Mouse (Mus musculus): ENCODE measurements at regions not wholly inside any gene's neighbourhood (a gene's known extent, or its start where the extent isn't known, plus 50 kb on each side); places are given as distances from the start of the nearest gene placed in this dataset.

DNA sequence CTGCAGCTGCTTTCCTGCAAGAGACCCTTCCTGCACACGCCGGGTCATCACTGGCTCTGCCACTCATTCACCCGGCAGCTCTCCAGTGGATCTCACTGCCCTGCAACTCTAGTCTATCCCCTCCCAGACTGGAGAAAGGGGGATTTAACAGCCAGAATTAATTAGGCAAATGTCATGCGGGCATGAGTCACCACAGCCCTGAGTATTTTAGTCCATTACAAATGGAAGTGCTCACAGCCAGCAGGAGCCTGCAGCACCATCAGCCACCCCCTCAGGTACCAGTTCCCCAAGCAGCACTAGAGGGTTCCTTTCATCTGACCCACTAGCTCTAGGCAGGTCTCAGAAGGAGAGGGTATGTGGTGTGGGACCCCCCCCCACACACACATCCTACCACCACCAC, 91.7 kb downstream of the Zfp648 start:
- Histone ChIP-seq H3K4me1 (ENCODE audit: control insufficient read depth, insufficient read depth, low read length) (no peaks in the 10 kb centered on the region), H3K27me3 (ENCODE audit: control insufficient read depth, insufficient read depth, low read length) (no peaks in the 10 kb centered on the region), H3K4me3 (replicated peaks; ENCODE audit: low read length) (no peak overlapping the region), H3K27ac (replicated peaks; ENCODE audit: low read depth, low read length) (no peak overlapping the region), H3K36me3 (ENCODE audit: control insufficient read depth, insufficient read depth, low read length) (no peaks in the 10 kb centered on the region), H3K9ac (ENCODE audit: low read depth, low read length, severe bottlenecking) (no peak overlapping the region), H3K4me2 (replicated peaks; ENCODE audit: low read depth, low read length, severe bottlenecking) (no peak overlapping the region), H3K9me3 (ENCODE audit: control insufficient read depth, low read length) (no peaks in the 10 kb centered on the region)
- 49% methylated on average over 4 of the region's 4 CpGs for WGBS
- ATAC-seq (ENCODE audit: low FRiP score, low read depth) = no peak
- DNase-seq (ENCODE audit: low spot score) = no peak
- TF ChIP-seq POLR2A (IDR thresholded peaks at IDR 0.05; ENCODE audit: borderline replicate concordance, extremely low read depth, insufficient read depth, insufficient read length) = no peak

DNA sequence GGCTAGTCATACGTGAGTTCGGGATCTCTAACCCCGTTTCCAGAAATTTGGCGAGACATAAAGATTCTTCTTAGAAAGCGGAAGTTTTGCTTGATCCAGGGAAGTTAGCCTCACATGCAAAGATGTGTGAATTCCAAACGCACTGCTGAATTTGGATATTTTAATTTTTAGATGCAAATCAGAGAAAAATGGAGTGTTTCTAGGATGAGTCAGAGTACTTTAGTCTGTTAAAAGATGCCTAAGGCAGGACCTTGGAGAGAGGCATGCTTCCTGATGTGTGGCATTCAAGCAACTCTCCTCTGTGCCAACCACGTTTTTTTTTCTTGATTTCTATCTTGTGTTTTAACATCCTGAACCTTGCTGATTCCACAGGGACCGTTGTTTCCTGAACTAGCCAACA, 95.1 kb downstream of the Zfp648 start:
- WGBS = 85% methylated on average over 8 of the region's 8 CpGs
- no peak for TF ChIP-seq POLR2A (IDR thresholded peaks at IDR 0.05; ENCODE audit: borderline replicate concordance, extremely low read depth, insufficient read depth, insufficient read length)
- Histone ChIP-seq H3K4me3 (replicated peaks; ENCODE audit: low read length) (no peak overlapping the region), H3K36me3 (ENCODE audit: control insufficient read depth, insufficient read depth, low read length) (no peaks in the 10 kb centered on the region), H3K27ac (replicated peaks; ENCODE audit: low read depth, low read length) (no peak overlapping the region), H3K27me3 (ENCODE audit: control insufficient read depth, insufficient read depth, low read length) (no peaks in the 10 kb centered on the region), H3K9ac (ENCODE audit: low read depth, low read length, severe bottlenecking) (no peak overlapping the region), H3K4me1 (ENCODE audit: control insufficient read depth, insufficient read depth, low read length) (no peaks in the 10 kb centered on the region), H3K4me2 (replicated peaks; ENCODE audit: low read depth, low read length, severe bottlenecking) (no peak overlapping the region), H3K9me3 (ENCODE audit: control insufficient read depth, low read length) (no peaks in the 10 kb centered on the region)
- ATAC-seq (ENCODE audit: low FRiP score, low read depth) (no peak), DNase-seq (ENCODE audit: low spot score) (no peak)

DNA sequence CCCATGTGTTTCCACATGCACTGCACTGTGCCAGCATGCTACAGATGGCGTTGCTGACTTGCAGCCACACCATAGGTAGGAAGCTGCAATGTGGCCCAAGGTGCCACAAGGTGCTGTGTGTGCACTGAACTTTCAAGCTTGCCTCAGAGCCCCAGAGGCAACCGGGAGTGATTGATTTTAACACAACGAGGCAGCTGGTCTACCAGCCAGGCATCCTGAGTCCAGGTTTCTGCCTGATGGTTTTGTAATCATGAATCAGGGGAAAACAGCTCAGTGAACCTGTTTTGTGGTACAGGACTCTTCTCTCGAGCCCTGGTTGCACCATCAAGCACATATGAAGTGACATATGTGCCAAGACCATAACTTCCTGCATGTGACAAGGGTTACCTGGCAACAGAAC, 98.9 kb downstream of the Zfp648 start:
- H3K27me3 ChIP-seq (ENCODE audit: control insufficient read depth, insufficient read depth, low read length) = no peaks in the 10 kb centered on the region
- H3K4me3 ChIP-seq (replicated peaks; ENCODE audit: low read length) = no peak overlapping the region
- no peak overlapping the region for H3K4me2 ChIP-seq (replicated peaks; ENCODE audit: low read depth, low read length, severe bottlenecking)
- no peak for ATAC-seq (ENCODE audit: low FRiP score, low read depth)
- no peaks in the 10 kb centered on the region for H3K36me3 ChIP-seq (ENCODE audit: control insufficient read depth, insufficient read depth, low read length)
- H3K4me1 ChIP-seq (ENCODE audit: control insufficient read depth, insufficient read depth, low read length) = no peaks in the 10 kb centered on the region
- no peak overlapping the region for H3K9ac ChIP-seq (ENCODE audit: low read depth, low read length, severe bottlenecking)
- WGBS = 60% methylated on average over 4 of the region's 4 CpGs
- H3K27ac ChIP-seq (replicated peaks; ENCODE audit: low read depth, low read length) = no peak overlapping the region
- TF ChIP-seq POLR2A (IDR thresholded peaks at IDR 0.05; ENCODE audit: borderline replicate concordance, extremely low read depth, insufficient read depth, insufficient read length) = no peak
- DNase-seq (ENCODE audit: low spot score) = no peak
- no peaks in the 10 kb centered on the region for H3K9me3 ChIP-seq (ENCODE audit: control insufficient read depth, low read length)

DNA sequence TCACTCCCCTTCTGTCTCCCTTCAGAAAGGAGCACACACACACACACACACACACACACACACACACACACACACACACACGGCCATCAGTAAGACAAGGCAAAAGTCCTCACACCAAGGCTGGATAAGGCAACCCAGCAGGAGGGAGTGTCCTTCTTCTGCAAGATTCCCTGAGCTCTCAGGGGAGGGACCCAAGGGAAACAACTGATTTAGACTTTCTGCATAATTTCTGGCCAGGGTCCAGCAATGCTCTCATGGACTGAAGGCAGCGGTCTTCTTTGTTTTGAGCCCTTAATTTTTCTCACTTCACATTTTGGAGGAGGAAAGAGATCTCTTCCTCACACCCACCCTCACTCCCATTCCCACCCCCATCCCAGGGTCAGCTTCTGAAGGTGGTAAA, 108.7 kb downstream of the Zfp648 start:
- ATAC-seq (ENCODE audit: low FRiP score, low read depth) (no peak), DNase-seq (ENCODE audit: low spot score) (no peak)
- no peak overlapping the region for H3K27ac ChIP-seq (replicated peaks; ENCODE audit: low read depth, low read length)
- H3K4me3 ChIP-seq (replicated peaks; ENCODE audit: low read length) = no peak overlapping the region
- H3K4me2 ChIP-seq (replicated peaks; ENCODE audit: low read depth, low read length, severe bottlenecking) = no peak overlapping the region
- no peaks in the 10 kb centered on the region for H3K9me3 ChIP-seq (ENCODE audit: control insufficient read depth, low read length)
- no peak overlapping the region for H3K9ac ChIP-seq (ENCODE audit: low read depth, low read length, severe bottlenecking)
- H3K36me3 ChIP-seq (ENCODE audit: control insufficient read depth, insufficient read depth, low read length) = no peaks in the 10 kb centered on the region
- WGBS = 73% methylated on average over 2 of the region's 2 CpGs
- no peaks in the 10 kb centered on the region for H3K27me3 ChIP-seq (ENCODE audit: control insufficient read depth, insufficient read depth, low read length)
- TF ChIP-seq POLR2A (IDR thresholded peaks at IDR 0.05; ENCODE audit: borderline replicate concordance, extremely low read depth, insufficient read depth, insufficient read length) = no peak
- no peaks in the 10 kb centered on the region for H3K4me1 ChIP-seq (ENCODE audit: control insufficient read depth, insufficient read depth, low read length)

Measured in limb, embryonic 14.5 days (tissue).